Mouse (Mus musculus) left cerebral cortex, adult 9 months (tissue): ENCODE data around the gene Gm17662.

ENCODE experiments used
- DNase-seq, 2 experiments: peaks; one replicate each; pipeline ENCODE4 v3.0.0; 2022; ENCODE audit warnings: low spot score in 2 of 2

Gene Gm17662

GRCm38 (mm10) chr4:104857029-104857428, at the start of gene Gm17662:
Gm17662 (plus strand) TSS chr4:104857329.
- no peak for DNase-seq

GRCm38 (mm10) chr4:104810710-104811286, 46.3 kb upstream of the Gm17662 start:
- no peak for DNase-seq

GRCm38 (mm10) chr4:104813617-104814016, 43.5 kb upstream of the Gm17662 start:
- no peak for DNase-seq

- no peak for DNase-seq
These were observed 40.5 kb upstream of the Gm17662 start for GRCm38 (mm10) chr4:104816519-104817232.

- no peak for DNase-seq
These were observed 39.6 kb upstream of the Gm17662 start for GRCm38 (mm10) chr4:104817509-104817908.

- no peak for DNase-seq
These were observed 38.1 kb upstream of the Gm17662 start for GRCm38 (mm10) chr4:104818986-104819385.

GRCm38 (mm10) chr4:104819891-104820290, 37.2 kb upstream of the Gm17662 start:
- DNase-seq = no peak

GRCm38 (mm10) chr4:104823597-104824101, 33.5 kb upstream of the Gm17662 start:
- no peak for DNase-seq

- DNase-seq = no peak
These were observed 32.6 kb upstream of the Gm17662 start for GRCm38 (mm10) chr4:104824381-104825077.

GRCm38 (mm10) chr4:104828939-104829338, 28.2 kb upstream of the Gm17662 start:
- peak in 1 of 2 experiments; percentile 15 for DNase-seq

- DNase-seq = no peak
These were observed 22.0 kb upstream of the Gm17662 start for GRCm38 (mm10) chr4:104835096-104835495.

GRCm38 (mm10) chr4:104838342-104838741, 18.8 kb upstream of the Gm17662 start:
- no peak for DNase-seq

GRCm38 (mm10) chr4:104842204-104842603, 14.9 kb upstream of the Gm17662 start:
- DNase-seq = no peak

- DNase-seq = no peak
These were observed 13.6 kb upstream of the Gm17662 start for GRCm38 (mm10) chr4:104843546-104843945.

- DNase-seq = no peak
These were observed 1.9 kb upstream of the Gm17662 start for GRCm38 (mm10) chr4:104855216-104855615.

- DNase-seq = no peak
These were observed 694 bp downstream of the Gm17662 start for GRCm38 (mm10) chr4:104857823-104858222.

- no peak for DNase-seq
These were observed 4.1 kb downstream of the Gm17662 start for GRCm38 (mm10) chr4:104861241-104861640.

- DNase-seq = no peak
These were observed 7.3 kb downstream of the Gm17662 start for GRCm38 (mm10) chr4:104864397-104864796.

GRCm38 (mm10) chr4:104869581-104869980, 12.5 kb downstream of the Gm17662 start:
- DNase-seq = no peak

- DNase-seq = no peak
These were observed 13.1 kb downstream of the Gm17662 start for GRCm38 (mm10) chr4:104870196-104870595.

- DNase-seq = no peak
These were observed 18.7 kb downstream of the Gm17662 start for GRCm38 (mm10) chr4:104875832-104876231.

GRCm38 (mm10) chr4:104876323-104876722, 19.2 kb downstream of the Gm17662 start, which contains the start of gene C8a:
C8a (minus strand) TSS chr4:104876398.
- no peak for DNase-seq

- DNase-seq = no peak
These were observed 30.4 kb downstream of the Gm17662 start for GRCm38 (mm10) chr4:104887486-104887885.
